Mouse (Mus musculus) embryo, embryonic 11.5 days (tissue): ENCODE results near the gene Hlcs.

ENCODE experiments used
- DNase-seq: peaks from one replicate; pipeline ENCODE4 v3.0.0-alpha.2; 2012; ENCODE audit warnings: low read depth, low spot score

The Hlcs gene

GRCm38 (mm10) chr16:94327781-94328711 lies 14.7 kb upstream of the Hlcs start, which contains the start of gene Ripply3:
TSS of gene Ripply3 (plus strand) at chr16:94328420.
- no peak for DNase-seq

DNA sequence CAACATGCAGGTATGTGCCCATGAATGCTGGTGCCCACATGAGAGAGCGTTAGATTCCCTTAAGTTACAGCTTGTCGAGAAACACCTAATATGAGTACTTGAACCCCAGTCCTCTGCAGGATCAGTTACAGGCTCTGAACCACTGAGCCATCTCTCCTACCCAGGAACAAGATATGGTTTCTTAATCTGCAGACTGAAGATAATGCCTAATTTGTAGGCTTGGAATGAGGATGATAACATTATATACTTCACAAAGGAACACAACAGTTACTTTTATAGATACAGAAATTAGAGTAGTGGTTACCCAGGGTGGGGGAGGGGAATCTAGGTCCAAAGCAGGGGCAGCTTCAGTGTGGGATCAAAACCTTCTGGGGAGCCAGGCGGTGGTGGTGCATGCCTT lies 12.6 kb upstream of the Hlcs start:
- no peak for DNase-seq

DNA sequence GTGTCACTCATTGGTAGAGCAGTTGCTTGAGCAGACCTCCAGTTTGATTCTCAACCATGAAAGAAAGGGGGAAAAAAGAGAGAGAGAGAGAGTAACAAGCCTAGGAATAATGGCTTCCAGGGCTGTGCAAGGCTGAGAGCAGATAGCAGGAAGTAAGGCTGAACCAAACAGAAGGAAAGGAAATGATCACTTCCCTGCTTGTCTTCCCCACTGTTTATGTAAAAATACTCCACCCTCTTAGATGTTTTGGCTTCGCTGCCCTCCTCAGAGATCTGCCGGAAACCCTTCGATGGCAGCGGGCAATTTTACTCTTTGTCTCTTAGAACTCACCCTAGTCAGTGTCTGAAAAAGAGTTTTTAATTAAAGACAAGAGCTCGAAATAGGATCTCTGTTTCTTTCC lies 10.3 kb upstream of the Hlcs start:
- no peak for DNase-seq

GRCm38 (mm10) chr16:94320223-94320622 lies 6.9 kb upstream of the Hlcs start:
- no peak for DNase-seq

DNA sequence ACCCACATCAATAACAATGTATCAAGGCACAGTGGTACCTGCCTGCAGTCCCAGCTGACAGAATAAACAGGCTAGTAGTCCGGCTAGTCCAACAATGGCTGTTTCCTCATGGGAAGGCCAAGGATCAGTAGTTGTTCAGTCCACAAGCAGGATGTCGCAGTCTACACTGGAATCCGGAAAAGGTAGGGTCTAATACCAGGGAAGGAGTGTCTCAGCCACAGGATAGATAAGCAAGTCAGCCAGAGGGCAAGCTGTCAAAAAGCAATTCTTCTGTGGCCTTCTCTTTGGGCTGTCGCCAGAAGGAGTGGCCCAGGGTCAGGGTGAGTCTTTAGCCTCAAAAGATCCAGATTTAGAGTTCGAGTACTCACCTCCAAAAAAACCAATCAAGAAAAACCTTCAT lies 4.4 kb upstream of the Hlcs start:
- DNase-seq = no peak

GRCm38 (mm10) chr16:94315215-94315614 lies 1.8 kb upstream of the Hlcs start:
- no peak for DNase-seq

DNA sequence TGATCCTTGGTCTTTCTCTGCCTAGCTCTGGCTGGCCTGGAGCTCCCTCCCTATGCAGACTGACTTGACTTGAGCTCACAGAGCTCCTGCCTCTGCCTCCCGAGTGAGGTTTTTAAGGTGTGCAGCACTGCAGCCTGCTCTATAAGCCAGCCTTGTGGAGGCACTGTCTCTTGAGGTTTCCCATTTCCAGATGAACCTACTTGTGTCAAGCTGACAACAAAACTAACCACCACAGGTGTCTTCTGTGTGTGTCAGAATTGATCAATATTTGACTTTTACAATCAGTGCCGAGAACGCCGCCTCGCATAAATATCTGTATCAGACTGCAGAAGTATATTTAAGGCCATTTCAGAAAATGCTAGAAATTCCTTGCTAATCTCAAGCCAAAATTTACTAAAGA lies 1.3 kb upstream of the Hlcs start:
- DNase-seq = no peak

DNA sequence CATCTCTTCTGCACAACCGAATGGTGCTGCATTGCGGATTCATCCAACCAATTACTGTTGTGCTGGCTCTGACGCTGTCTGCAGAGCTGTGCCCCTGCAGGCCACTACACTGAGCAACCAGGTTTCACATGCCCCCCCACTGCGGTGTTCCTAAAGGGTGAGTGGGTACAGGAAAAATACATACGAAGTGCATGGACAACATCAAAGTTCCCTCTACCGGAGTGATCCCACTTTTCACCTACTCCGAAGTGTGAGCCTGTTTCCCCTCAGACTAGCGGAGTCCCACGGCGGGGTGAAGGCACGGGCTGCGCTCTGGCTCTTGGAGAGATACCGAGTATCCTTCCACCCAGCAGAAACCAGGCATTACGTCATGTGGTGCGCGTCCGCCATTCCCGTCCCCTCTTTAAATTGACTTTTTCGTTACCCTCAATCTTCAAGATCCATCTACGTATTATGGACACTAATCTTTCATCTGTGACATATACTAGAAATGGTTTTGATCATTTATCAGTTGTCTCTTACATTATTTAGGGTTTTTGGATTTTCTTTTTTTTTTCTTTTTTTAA lies 625 bp downstream of the Hlcs start:
- DNase-seq = peak; percentile 79

DNA sequence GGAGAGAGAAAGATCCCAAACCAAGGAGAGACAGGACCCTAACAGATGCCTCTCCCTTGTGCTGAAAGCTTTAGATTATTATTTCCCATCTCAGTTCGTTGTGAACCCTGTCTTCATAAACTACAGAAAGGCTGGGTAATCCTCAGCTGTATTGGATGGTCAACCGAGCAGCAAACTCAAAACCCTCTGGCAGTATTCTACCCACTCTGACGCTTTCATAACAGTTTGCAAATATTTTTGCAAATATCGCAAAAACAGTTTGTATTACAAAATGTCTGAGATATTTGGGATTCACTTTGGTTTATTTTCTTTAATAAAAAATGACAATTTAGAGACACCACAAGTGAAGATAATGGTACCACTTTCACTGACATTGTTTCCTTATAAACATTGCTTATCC lies 1.4 kb downstream of the Hlcs start:
- no peak for DNase-seq

DNA sequence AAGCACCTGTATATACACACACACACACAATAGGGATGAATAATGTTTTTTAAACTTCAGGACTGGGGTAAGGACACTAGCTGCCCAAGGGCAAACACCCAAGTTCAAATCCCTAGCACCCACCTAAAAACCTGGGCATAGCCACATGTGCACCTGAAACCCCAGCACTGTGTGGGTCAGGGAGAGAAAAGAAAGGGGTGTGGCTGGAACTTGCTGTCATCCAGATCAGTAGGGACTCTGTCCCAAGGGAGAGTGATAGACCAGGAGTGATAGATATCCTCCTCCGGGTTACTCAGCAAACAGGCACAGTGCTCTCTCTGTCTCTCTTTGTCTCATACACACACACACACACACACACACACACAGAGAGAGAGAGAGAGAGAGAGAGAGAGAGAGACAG lies 2.0 kb downstream of the Hlcs start:
- DNase-seq = no peak

GRCm38 (mm10) chr16:94309025-94309424 lies 4.3 kb downstream of the Hlcs start:
- no peak for DNase-seq

- no peak for DNase-seq
Measured at GRCm38 (mm10) chr16:94307942-94308341, 5.4 kb downstream of the Hlcs start.

GRCm38 (mm10) chr16:94307526-94307925 lies 5.8 kb downstream of the Hlcs start:
- DNase-seq = no peak

DNA sequence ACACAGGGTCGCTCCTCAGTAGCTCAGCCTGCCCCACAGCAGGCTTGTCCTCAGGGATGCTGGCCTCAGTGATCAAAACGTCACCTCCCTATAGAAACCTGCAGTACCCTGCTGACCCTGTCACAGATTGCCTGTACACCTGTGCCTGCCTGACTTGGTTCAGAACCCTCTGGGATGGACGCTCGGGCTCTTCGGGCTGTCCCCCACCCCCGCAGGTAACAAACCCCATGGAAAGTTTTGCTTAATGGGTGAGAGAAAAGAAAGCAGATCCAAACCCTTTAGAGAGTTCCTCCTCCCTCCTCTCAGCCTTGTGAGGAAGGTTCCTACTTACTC lies 10.2 kb downstream of the Hlcs start:
- no peak for DNase-seq

GRCm38 (mm10) chr16:94302274-94303202 lies 10.8 kb downstream of the Hlcs start:
- peak; percentile 38 for DNase-seq

GRCm38 (mm10) chr16:94301696-94302095 lies 11.7 kb downstream of the Hlcs start:
- no peak for DNase-seq

GRCm38 (mm10) chr16:94301194-94301593 lies 12.2 kb downstream of the Hlcs start:
- DNase-seq = no peak

DNA sequence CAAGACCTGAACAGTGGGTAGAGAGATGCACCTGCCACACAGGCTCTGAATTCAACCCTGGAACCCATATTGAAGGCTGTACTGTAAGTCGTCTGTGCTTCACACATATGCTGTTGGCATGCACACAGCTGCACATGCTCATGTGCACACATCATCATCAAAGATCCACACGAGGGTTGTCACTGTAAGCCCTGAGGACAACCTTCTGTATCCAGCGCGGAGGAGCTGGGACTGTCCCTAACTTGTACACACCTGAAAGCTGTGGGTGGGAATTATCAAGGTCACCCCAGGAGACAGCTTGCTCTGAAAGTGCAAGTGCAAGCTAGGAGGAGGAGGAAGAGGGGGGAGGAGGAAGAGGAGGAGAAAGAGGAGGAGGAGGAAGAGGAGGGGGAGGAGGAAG lies 14.2 kb downstream of the Hlcs start:
- no peak for DNase-seq

- DNase-seq = no peak
Measured at GRCm38 (mm10) chr16:94298081-94298480, 15.3 kb downstream of the Hlcs start.

DNA sequence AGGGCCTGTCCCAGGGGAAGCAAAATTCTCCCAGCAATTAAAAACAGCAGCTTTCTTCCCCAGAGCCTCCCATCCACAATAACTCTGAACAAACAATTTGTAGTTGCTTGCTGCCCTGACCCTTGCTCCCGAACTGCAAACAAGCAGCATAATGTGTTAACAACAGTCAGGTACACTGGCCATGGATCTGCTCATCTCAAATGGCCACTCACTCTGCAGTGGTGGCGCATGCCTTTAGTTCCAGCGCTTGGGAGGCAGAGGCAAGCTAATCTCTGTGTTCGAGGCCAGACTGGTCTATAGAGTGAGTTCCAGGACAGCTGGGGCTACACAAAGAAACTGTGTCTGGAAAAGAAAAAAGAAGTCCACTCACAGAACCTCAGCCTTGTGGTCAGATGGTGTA lies 22.2 kb downstream of the Hlcs start:
- no peak for DNase-seq

GRCm38 (mm10) chr16:94290073-94290999 lies 23.0 kb downstream of the Hlcs start:
- DNase-seq = peak; percentile 78
